Mouse (Mus musculus) megakaryocyte-erythroid progenitor cell, adult 5-6 weeks (primary cell): ENCODE measurements at regions not wholly inside any gene's neighbourhood (a gene's known extent, or its start where the extent isn't known, plus 50 kb on each side); places are given as distances from the start of the nearest gene placed in this dataset.

Experiments
- ATAC-seq: replicated peaks from 2 replicates; pipeline ENCODE4 v1.8.0; 2016; ENCODE audit warnings: mild to moderate bottlenecking, inconsistent platforms; ENCODE audit not compliant: severe bottlenecking, poor library complexity, low FRiP score, low TSS enrichment

DNA sequence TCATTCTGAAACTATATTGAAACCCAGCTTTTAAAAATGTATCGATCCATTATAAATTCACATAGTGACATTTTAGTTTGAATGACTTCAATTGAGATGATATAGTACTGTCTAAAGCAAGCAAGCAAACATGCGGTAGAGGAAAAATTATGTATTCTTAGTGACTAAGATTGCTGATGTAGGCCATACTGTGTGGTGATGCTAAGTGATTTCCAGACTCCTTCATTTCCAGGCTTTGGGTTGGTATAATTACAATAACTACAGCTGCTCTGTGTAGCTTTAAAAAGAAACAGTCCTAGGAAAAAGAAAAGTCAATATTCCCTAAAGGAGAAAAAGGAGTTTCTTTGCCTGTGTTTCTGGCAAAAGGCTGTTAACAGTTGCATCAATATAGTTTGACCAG, 175.0 kb downstream of the Rps12 start:
- no peak for ATAC-seq

DNA sequence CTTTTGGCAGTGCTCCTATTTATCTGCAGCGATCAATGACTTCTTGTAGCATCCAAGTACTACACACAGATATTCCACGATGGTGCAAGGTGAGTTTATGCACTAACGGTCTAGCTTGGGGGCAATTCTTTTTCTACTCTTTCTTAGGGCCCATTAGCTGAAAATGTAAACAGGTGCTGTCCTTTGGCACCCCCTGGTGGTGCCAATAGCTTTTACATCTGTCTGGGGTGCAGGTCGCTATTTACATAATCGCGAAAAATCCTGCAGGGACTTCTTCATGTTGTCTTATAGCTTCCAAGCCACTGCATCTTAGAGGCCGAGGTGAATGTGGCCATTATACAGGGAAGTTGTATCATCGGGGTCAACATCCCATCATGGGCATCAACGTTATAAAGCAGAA, 175.9 kb downstream of the Rps12 start:
- peak; percentile 70 for ATAC-seq

DNA sequence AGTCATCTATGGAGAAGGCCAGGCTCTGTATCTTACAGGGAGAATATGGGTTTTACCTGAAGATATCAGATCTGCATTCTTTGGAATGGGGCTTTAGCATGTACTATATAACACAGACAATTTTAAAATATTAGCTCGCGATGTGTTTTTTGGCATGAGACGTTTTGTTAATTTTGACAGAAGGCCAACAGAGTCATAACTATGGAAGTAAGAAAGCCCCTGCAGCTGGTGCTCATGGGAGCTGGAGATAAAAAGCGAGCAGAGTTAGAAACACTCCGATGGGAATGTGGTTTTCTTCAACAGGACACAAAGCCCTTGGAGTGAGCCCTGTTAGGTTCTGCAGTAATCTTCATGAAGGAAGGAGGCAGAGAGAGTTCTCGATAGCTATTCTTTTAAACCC, 176.6 kb downstream of the Rps12 start:
- no peak for ATAC-seq

DNA sequence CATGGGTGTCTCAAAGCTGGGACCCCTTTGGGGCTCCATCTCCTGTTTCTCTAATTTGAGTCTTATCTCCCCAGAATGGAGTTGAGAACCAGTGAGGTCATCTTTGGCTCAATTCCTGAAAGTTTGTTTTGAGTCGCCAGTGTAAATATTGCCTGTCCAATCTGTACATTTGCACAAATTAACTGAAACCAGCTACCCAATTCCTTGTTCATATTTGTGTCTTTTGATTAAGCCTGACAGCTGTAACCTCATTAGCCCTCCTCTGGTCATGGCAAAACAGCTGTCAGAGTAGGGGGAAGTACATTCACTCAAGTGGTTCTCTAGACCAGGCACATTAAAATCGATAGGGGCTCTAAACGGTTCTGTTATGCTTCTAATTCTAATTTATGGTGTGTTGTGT, 177.0 kb downstream of the Rps12 start:
- no peak for ATAC-seq

DNA sequence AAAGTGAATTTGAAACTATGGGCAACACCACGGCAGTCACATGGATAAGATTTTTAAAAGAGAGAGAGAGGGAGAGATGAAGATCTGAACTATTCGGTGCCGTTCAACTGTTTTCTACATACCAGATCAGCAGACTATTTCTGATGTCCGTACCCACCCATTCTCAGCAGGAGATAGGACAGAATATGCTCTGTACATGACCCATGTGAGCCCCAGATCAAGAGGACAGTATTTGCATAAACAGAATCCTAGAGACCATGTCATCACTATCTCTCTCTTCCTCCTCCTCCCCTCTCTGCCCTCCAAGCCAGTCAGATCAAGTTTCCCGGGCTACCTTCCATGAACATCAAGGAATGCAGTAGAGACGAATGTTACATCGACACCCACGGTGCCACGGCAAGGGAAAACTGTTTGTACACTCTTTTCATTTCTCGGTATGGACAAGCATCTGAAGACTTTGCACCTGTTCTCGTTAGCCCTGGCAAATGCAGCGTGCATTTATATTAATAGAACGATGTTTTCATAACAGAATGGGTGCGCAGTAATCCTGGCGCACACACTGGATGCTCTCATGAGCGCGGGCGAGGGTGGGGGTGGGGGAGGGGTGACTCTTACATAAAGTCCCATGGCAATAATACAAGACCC, 177.7 kb downstream of the Rps12 start:
- no peak for ATAC-seq

DNA sequence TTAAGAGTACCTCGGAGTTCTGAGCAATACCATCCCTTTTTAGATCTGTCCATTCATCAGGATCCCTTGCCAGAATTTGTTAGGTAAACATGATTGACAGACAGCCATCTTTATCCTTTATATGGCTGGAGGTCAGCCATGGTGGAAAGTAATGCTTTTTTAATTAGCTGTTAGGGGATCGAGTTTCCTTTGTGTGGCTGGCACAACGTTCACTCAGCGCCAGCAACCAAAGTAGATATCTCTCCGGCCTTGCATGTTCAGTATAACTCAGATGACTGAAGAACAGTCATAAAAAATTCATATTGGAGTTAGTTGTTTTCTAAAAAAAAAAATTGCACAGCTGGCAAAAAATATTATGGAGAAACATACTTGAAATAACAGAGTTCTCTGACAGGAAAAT, 186.4 kb downstream of the Rps12 start:
- ATAC-seq: no peak

DNA sequence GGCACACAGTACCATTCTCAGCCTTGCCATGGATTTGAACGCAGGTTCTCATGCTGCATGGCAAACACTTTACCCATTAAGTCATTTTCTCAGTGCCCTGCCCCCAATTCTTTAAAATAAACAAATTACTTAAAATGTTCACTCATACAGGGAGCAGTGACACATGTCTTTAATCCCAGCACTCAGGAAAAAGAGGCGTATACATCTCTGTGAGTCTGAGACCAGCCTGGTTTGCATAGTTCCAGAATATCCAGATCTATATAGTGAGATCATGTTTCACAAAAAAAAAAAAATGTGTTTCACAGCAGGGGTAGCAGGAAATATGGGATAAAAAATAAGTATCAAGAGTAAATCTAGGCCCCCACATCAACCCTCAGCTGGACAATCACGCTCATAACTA, 191.5 kb downstream of the Rps12 start:
- ATAC-seq: no peak

DNA sequence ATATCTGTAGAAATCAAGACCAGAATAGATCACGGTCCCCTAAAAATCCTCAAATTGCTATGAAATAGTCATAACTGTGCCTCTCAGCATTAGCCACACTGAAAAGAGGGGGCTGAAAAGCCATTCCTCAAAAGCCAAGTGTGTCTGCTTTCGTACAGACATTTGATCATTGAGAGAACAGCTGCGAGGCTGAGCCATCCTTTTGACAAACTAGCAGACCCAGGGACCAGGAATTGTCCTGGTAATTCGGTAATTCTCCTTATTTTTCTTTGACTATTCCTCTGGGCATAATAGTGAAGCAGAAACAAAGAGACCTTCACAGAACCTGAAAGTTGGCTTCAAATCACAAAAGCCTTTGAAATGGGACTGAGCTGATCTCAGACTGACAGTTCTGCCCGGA, 206.8 kb downstream of the Rps12 start:
- ATAC-seq: no peak

DNA sequence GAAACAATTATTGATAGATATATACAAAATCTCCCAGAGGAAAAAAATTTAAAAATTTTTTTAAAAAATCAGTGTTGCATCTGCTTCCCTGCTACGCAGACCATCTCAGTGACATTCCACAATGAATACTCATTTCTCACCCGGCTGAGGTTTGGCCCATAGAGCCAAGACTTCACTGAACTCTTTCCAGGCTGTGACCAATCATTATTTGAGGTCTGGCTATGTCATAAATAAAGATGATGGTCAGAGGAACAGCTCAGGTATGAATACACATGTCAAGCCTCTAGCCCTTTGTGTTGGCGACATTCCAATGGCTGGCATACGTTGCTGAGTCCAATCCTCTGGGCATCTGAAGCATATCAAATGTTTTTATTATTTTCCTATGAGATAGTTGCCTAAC, 216.1 kb downstream of the Rps12 start:
- no peak for ATAC-seq

DNA sequence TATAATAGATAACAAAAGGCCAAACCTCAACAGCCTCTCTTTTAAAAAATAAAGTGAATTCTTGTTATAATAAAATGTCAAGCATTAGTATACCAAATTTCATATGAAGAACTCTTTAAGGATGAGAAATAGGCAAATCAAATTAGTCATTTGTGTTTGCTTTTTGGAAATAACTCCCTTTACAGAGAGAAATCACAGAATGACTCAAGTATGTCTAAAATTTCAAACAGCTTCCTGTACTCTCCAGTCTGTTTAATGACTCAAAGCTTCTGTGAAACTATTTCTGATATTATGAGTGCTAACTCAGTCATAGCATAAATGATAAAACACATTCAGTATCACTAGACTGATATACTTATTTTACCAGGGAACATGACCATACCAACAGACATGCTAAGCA, 217.7 kb downstream of the Rps12 start:
- no peak for ATAC-seq

DNA sequence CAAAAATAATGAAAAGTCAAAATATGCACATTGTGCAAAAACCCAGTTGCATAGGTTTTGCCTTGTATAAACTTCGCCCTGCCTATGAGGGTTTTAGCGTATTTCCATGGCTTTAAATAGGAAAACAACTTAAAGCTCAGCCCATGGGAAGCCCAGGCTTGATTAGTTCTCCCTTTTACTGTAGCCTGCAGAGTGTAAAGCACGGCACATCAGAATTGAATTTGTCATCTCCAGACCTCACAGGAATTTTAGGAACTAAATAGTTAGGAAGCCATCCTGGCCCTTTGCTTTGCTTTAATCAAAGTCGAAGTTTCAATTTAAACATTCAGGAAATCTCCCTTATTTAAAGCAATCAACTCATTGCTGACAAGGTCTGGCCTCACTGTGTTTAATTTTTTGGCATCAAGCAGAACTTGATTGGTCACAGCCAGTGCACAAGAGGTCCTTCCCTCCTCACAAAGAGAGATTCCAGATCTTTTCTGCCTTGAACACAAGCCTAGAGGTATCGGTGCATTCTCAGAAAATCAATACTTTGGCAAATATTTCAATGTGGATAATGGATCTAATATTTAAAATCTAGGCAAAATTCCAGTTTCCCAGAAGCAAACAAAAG, 211.8 kb upstream of the Eya4 start:
- ATAC-seq: no peak

DNA sequence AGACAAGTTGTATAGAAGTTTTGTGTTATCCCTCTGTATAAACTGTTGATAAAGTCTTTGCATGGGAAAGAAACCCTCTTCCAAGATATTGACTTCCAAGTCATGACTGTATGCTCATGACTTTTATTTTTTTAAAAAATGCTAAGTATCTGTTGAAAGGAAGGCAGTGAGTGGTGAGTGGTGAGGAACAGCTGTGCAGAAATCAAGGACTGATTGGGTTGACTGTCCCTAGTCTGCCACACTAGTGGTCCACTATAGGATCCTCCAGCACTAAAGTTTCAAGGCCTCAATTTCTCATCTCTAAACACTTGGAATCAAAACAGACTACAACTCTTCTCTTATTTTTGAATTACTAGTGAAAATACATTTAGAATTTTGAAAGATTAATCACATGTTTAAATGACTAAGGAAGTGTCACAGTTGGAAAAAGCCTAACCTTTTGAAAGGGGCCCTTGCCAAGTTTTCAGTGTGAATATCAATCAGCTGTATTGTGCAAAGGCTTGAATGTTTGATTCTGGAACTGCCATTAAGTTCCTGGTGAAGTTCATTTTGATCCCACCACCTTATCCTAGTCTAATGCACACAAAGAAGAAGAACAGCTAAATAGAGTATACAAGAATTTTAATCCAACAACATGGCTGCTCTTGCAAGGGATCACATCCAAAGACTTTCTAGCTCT, 209.5 kb upstream of the Eya4 start:
- no peak for ATAC-seq

DNA sequence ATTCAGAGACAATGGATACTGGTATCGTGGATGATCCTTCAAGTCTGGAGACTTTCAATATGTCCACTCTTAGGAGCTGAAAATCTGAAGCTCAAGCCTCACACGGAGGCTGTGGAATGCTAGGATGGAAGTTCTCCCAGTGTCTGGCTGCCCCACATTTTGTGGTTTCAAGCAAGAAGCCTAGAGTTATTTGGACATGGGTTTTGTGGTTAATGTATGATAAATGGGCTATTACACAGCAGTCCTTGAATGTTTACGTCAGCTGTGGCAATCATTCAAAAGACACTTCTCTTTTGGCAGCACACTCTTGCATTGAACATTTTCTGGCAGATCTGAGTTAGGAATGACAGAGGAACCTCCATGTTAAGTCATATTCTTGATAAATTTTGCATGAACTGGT, 207.2 kb upstream of the Eya4 start:
- ATAC-seq: no peak

DNA sequence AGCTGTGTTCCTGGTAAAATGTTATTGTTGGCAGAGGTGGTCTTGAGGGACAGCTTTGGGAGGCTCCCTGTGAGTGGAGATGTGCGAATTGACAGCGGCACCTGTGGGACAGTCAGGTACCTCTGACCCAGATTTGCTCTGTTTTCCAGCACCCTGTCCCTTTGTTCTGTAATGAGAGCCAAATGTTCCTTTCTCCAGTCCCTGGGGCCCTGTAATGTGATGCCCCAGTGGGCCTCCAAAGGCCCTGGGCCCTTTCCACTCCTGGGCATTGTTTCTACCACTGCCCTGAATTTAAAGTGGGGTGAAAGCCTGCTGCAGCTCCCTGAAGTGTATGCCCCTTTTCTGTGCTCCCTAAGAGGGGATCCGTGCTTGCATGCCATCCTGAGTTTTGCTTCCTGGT, 198.6 kb upstream of the Eya4 start:
- no peak for ATAC-seq

DNA sequence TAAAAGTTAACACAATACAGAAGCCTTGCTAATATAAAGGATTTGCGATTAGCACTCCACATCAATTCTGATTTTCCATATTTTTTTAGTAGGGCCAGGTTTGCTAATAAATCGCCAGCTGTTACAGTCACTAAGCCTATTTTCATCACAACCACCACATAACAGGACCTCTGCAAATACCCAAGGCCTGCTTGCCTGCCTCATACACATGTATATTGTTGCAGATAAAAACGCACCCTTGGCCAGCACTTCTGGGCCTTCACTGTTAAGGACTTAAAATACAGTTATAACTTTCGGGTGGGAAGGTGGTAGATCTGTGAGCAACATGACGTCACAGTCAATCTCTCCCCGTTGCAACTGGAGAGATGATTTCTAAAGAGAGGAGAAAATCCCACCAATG, 197.7 kb upstream of the Eya4 start:
- no peak for ATAC-seq

DNA sequence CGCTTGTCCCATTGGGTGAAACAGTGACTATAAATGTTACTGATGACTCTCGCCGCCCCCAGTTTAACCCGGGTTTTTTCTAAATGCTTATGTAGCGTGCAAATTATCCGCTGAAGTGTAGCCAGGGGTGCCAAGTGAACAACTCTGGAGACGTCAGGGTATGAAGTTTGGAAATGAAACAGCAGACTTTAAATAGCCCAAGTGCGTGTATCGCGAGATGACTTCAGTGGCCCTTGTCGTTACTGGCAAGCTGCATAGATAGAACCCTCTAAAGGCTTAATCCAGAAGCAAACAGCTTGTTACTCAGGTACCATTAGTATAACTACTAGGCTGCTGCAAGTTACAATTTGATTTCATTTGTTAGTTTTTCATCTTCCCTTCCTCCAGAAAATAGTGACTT, 192.1 kb upstream of the Eya4 start:
- ATAC-seq: no peak

DNA sequence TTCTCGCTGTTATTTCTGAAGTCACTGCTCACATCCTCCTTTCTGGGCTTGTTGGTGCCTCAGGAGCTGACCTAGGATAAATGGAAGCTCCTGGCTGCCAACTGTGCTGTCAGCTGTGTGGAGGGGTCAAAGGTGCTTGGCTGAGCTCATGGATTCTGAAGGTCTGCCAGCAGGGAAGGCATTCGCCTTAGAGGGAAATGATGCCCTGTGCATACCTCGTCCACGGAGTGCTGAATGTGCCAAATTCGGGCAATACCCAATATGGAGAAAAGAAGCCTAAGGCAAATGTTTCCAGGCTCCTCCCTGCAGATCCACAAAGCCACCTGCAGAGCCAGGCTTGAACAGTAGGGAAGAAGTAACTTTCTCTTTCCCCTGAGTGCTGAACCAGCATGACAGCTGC, 191.3 kb upstream of the Eya4 start:
- ATAC-seq: no peak

DNA sequence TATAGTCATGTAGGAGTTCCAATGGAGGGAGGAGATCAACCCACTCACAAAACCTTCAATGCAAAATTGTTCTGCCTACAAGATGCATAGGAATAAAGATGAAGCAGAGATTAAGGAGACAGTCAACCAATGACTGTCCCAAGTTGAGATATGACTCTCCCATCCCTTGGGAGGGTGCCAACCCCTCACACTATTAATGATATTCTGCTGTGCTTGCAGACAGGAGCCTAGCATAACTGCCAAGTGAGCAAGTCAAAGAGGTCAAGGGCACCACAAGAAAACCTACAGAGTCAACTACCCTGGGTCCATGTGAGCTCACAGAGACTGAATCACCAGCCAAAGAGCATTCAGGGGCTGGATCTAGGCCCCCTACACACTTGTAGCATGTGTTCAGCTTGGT, 184.1 kb upstream of the Eya4 start:
- ATAC-seq: no peak

DNA sequence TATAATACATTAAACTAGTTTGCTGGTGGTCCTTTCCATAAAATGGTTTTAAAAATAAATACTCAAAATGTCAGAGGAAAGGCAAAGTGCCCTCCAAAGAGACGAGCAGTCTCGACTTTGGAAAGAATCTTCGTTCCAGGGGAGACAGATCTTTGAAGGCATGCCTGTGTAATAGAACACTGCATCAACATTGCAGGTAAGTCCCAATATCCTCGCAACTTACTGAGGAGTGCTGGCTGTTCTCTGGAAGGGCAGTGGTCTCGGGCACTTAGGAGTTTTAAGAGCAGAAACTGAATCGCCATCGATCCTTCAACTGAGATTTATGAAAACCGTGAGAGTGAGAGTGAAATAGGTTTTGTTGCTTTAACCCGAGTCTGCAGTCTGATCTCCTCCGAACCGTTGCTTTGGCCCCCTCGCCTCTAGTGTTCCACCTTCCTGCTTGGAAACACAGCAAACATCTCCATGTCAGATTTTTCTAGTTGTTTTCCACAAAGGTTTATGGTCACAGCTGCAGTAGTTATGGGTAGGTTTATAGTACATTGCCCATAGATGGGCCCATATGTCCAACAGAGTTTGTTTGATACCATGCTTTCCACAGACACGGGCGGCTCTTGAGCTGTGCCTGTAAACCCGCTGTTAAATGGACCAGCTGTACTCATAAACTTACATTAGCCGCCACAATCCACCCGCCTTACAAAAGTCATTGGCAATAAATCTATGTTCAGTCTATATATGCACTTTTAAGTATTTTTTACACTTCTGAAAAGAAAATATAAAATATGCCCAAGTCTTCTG, 181.6 kb upstream of the Eya4 start:
- ATAC-seq: no peak

DNA sequence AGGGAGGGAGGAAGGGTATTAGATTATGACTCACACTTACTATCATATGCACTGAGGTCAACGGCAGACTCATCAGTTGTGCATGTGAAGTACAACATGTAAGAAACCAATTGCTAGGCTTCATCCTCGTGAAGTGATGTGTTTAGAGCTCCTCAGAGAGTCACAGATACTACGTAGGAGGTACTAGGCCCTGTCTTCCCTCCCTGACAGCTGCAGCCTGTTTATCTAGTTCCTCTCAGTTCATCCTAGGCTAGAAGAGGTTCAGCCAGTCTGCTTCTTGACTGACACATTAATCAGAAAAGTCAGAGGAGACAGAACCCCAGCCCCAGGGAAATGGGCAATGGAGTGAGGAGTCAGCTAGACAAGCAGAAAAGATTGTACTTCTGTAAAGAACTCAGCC, 180.1 kb upstream of the Eya4 start:
- no peak for ATAC-seq

DNA sequence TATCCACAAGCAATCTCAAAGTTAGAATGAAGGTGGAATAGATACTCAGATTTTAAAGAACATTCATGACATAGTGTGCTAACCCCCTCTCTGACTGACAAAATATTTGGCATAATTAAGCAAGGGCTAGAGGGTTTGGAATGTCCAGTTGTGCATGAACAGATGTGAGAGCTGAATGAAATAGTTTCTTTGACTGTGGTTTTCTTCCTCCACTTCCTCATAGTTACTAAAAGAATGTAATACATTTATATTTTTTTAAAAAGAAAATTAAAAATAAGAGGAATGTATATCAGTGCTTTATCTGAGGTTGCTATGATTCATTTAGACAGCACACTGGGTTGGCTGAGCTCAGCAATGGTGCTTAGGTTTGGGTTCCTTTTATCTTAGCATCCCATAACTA, 176.2 kb upstream of the Eya4 start:
- no peak for ATAC-seq
